Comparison of ENCODE assay signal across 18 mouse cellular contexts in genomic region chr3:114380044-114380443, GRCm38 (mm10).
A peak's percentile ranks its signal among the peaks of the same experiment; 100 is the strongest.
DNase-seq lines count a peak whose midpoint lies in the region; ATAC-seq and TF ChIP-seq lines count a peak whose summit lies in the region.
"Had no signal": no experiment of that assay in that cellular context is flagged by ENCODE, and none has a peak within 500 bp of the region (broad histone marks: within the 10 kb centered on the region; RNA-seq: fewer than 3 reads in every experiment).

No protein-coding gene starts in this region.

- H3K4me2 ChIP-seq in forebrain, embryonic 13.5 days = no peak overlapping the region
- no peak overlapping the region for H3K4me2 ChIP-seq in hindbrain, postnatal 0 days (ENCODE audit: low read depth, low read length)
- H3K4me2 ChIP-seq in heart, embryonic 11.5 days = no peak overlapping the region
- H3K4me2 ChIP-seq: midbrain, embryonic 11.5 days had no signal

- no peak for TF ChIP-seq CTCF in hindbrain, postnatal 0 days (IDR thresholded peaks at IDR 0.05; ENCODE audit: low read depth)

- WGBS in forebrain, embryonic 13.5 days = 34% methylated on average over 5 of the region's 5 CpGs
- WGBS in forebrain, embryonic 10.5 days = 79% methylated on average over 5 of the region's 5 CpGs
- WGBS in hindbrain, postnatal 0 days = 51% methylated on average over 5 of the region's 5 CpGs
- WGBS in heart, embryonic 11.5 days (ENCODE audit: insufficient replicate concordance) = 81% methylated on average over 5 of the region's 5 CpGs

- no peaks in the 10 kb centered on the region for H3K4me1 ChIP-seq in forebrain, embryonic 13.5 days
- H3K4me1 ChIP-seq in forebrain, embryonic 10.5 days = no peaks in the 10 kb centered on the region
- H3K4me1 ChIP-seq in hindbrain, postnatal 0 days (ENCODE audit: insufficient read depth, low read length) = no peaks in the 10 kb centered on the region
- H3K4me1 ChIP-seq in heart, embryonic 11.5 days (ENCODE audit: control insufficient read depth, insufficient read depth, low read length) = no peaks in the 10 kb centered on the region

- no peak overlapping the region for H3K4me3 ChIP-seq in forebrain, embryonic 13.5 days
- no peak overlapping the region for H3K4me3 ChIP-seq in forebrain, embryonic 10.5 days
- no peak overlapping the region for H3K4me3 ChIP-seq in hindbrain, postnatal 0 days (ENCODE audit: low read length)
- H3K4me3 ChIP-seq in heart, embryonic 11.5 days (ENCODE audit: low read depth, low read length) = no peak overlapping the region
- H3K4me3 ChIP-seq: gastrocnemius, adult 2 months had no signal

- H3K36me3 ChIP-seq in forebrain, embryonic 13.5 days (ENCODE audit: poor library complexity, severe bottlenecking) = no peaks in the 10 kb centered on the region
- H3K36me3 ChIP-seq in forebrain, embryonic 10.5 days (replicated peaks) = no peaks in the 10 kb centered on the region
- H3K36me3 ChIP-seq in hindbrain, postnatal 0 days (ENCODE audit: insufficient read depth, low read length) = no peaks in the 10 kb centered on the region
- H3K36me3 ChIP-seq in heart, embryonic 11.5 days (ENCODE audit: control insufficient read depth, insufficient read depth, low read length) = no peaks in the 10 kb centered on the region

- no peak overlapping the region for H3K27ac ChIP-seq in forebrain, embryonic 13.5 days
- no peak overlapping the region for H3K27ac ChIP-seq in forebrain, embryonic 10.5 days
- no peak overlapping the region for H3K27ac ChIP-seq in hindbrain, postnatal 0 days
- H3K27ac ChIP-seq in heart, embryonic 11.5 days (ENCODE audit: low read depth, low read length) = no peak overlapping the region
- H3K27ac ChIP-seq: gastrocnemius, adult 2 months; macrophage had no signal

- no peaks in the 10 kb centered on the region for H3K9me3 ChIP-seq in forebrain, embryonic 13.5 days (replicated peaks)
- H3K9me3 ChIP-seq in forebrain, embryonic 10.5 days = no peaks in the 10 kb centered on the region
- no peaks in the 10 kb centered on the region for H3K9me3 ChIP-seq in hindbrain, postnatal 0 days (ENCODE audit: low read length)
- H3K9me3 ChIP-seq in heart, embryonic 11.5 days (replicated peaks; ENCODE audit: control insufficient read depth, low read length) = no peaks in the 10 kb centered on the region

- H3K27me3 ChIP-seq in forebrain, embryonic 13.5 days = no peaks in the 10 kb centered on the region
- no peaks in the 10 kb centered on the region for H3K27me3 ChIP-seq in forebrain, embryonic 10.5 days (ENCODE audit: poor library complexity, severe bottlenecking)
- no peaks in the 10 kb centered on the region for H3K27me3 ChIP-seq in hindbrain, postnatal 0 days (ENCODE audit: insufficient read depth, low read length)
- no peaks in the 10 kb centered on the region for H3K27me3 ChIP-seq in heart, embryonic 11.5 days (ENCODE audit: control insufficient read depth, insufficient read depth, low read length)

- H3K9ac ChIP-seq in forebrain, embryonic 13.5 days = no peak overlapping the region
- no peak overlapping the region for H3K9ac ChIP-seq in hindbrain, postnatal 0 days (replicated peaks; ENCODE audit: low read length)
- H3K9ac ChIP-seq in heart, embryonic 11.5 days (ENCODE audit: low read depth, low read length) = no peak overlapping the region

- ATAC-seq in forebrain, embryonic 13.5 days = peak; percentile 77; the same call in 1 of the 2 replicates
- ATAC-seq in hindbrain, postnatal 0 days = no peak
- no peak for ATAC-seq in heart, embryonic 11.5 days (replicated peaks; ENCODE audit: insufficient number of reproducible peaks, low FRiP score, low TSS enrichment)
- ATAC-seq: intestine, embryonic 16.5 days; lung, postnatal 0 days had no signal

- DNase-seq in forebrain, embryonic 10.5 days (ENCODE audit: extremely low spot score, low spot score) = no peak
- peak; percentile 6 for DNase-seq in retina, postnatal 1 day
- DNase-seq in retina, embryonic 14.5 days (ENCODE audit: low spot score) = no peak
- peak; percentile 3 for DNase-seq in hindbrain, postnatal 0 days (ENCODE audit: low spot score)
- DNase-seq in adrenal gland, postnatal 10 days = no peak
- DNase-seq: cerebellum, adult 11-12 months; cerebellum, postnatal 10 days; gastrocnemius, adult 2 months; kidney, adult 9 months; kidney, postnatal 14 days; right cerebral cortex, postnatal 25 days; spleen, adult 18-20 months had no signal

Comparison
In these comparisons a context has a peak if more than half of its experiments do, and no peak if none do; other contexts are left out.
1. DNase-seq: peak in retina, postnatal 1 day (single experiment) and hindbrain, postnatal 0 days (single experiment); none in forebrain, embryonic 10.5 days (single experiment), retina, embryonic 14.5 days (single experiment) and adrenal gland, postnatal 10 days (single experiment).